Mouse (Mus musculus) heart, adult 2 months (tissue): ENCODE results near the gene Olfr56. TPM values are rescaled to one million over a fixed set of nuclear protein-coding genes. Genes with fewer than 3 reads are reported as not detected.
"Not testable (repeated sequence)": the region's sequence is repeated elsewhere in the genome, so short reads cannot be mapped to it uniquely, and the experiment has no call there.

Source experiments
- DNase-seq, 2 experiments: peaks; one replicate each; pipeline ENCODE4 v3.0.0; 2021
- H3K27ac ChIP-seq: fragments of 200-600 bp; 2 replicates; pipeline ENCODE4 v1.8.1; 2022
- H3K27me3 ChIP-seq: fragments of 200-500 bp; 2 replicates; pipeline ENCODE4 v1.6.1; 2012; ENCODE audit warnings: mild to moderate bottlenecking, low read length, inconsistent platforms, mixed read lengths; ENCODE audit not compliant: control insufficient read depth, insufficient read depth
- H3K36me3 ChIP-seq: fragments of 200-500 bp; 2 replicates; pipeline ENCODE4 v1.6.1; 2012; ENCODE audit warnings: low read length, inconsistent platforms; ENCODE audit not compliant: control insufficient read depth, insufficient read depth
- H3K4me1 ChIP-seq: fragments of 200-500 bp; 2 replicates; pipeline ENCODE4 v1.6.1; 2011; ENCODE audit warnings: low read length; ENCODE audit not compliant: control insufficient read depth, insufficient read depth
- H3K4me3 ChIP-seq: fragments of 200-600 bp; 2 replicates; pipeline ENCODE4 v1.8.1; 2022
- H3K79me2 ChIP-seq: fragments of 200-500 bp; replicated peaks from 2 replicates; pipeline ENCODE4 v1.6.1; 2012; ENCODE audit warnings: mild to moderate bottlenecking, inconsistent platforms, low read length, moderate library complexity, mixed read lengths; ENCODE audit not compliant: control insufficient read depth, insufficient read depth
- H3K9ac ChIP-seq: fragments of 200-500 bp; 2 replicates; pipeline ENCODE4 v1.6.1; 2012; ENCODE audit warnings: low read depth, mild to moderate bottlenecking, control low read depth, inconsistent platforms, low read length, mixed read lengths
- POLR2A ChIP-seq: fragments of 200-500 bp; IDR thresholded peaks from 2 replicates; pipeline ENCODE4 v1.6.1; 2011; ENCODE audit warnings: mild to moderate bottlenecking, low read depth, low read length, control low read depth; ENCODE audit not compliant: insufficient read depth
- WGBS: fragments of 180-500 bp; shearing (Covaris S2); methylation state at CpG from one replicate; pipeline ENCODE4 v1.1.7; 2018; 5-methylcytosine and 5-hydroxymethylcytosine counted together
- intact Hi-C: fragments of 180-260 bp; cut with DNase I; formaldehyde crosslinking; loops from one replicate; pipeline ENCODE4 v1.15.1; 2025
- polyA plus RNA-seq: library from polyadenylated mRNA; depleted of rRNA; stranded (reverse); fragments of >200 nt; gene quantifications from 2 replicates; pipeline ENCODE4 v1.2.3, GENCODE M21; 2012
- total RNA-seq, 2 experiments: library from RNA; stranded (reverse); gene quantifications; 2 replicates each; pipeline ENCODE4 v1.2.3; 2021

Olfr56 gene
- total and polyA plus RNA-seq, 3 experiments, result 0.10 TPM; not detected in 2

DNA sequence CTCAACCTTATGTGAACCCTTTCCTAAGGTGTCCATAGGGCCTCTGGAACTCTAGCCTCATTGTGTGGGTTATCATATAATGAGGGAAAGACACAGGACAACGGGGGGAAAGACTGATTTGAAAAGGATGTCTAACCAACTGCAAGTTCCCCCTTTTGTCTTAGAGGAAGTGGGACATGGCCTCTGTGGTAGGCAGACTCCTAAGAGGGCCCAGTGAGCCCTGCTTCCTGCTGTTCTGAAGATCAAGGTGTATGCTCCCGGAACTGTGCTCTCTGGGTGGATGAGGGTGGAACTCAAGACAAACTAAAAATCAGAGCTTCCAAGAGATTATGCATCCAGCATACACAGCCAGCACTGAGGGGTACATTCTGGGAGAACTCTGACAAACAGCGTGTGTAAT lies 9.5 kb downstream of the Olfr56 start:
- H3K27ac ChIP-seq, H3K79me2 ChIP-seq, intact Hi-C loops, H3K4me3 ChIP-seq, H3K4me1 ChIP-seq, H3K9ac ChIP-seq, H3K36me3 ChIP-seq, DNase-seq, H3K27me3 ChIP-seq: not testable (repeated sequence)
- WGBS, result 57% methylated on average over 2 of the region's 3 CpGs

DNA sequence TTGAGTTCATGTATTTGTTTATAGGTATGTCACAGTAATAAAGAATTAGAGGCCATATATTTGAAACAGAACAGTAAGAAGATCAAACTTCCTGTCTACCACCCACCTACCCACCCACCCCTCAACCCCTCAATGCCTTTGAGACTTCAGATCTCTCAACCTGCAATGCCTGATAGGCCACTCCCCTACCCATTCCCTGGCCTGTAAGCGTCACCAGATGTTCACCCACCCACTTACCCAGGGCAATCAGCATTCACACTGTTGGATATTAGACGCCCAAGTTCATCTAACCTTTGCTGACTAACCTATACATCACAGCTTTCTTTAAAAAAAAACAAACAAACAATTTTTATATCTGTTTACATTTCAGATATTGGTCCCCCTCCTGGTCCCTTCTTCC lies 11.3 kb downstream of the Olfr56 start:
- H3K27ac ChIP-seq, H3K36me3 ChIP-seq, intact Hi-C loops, H3K4me3 ChIP-seq, H3K9ac ChIP-seq, DNase-seq, H3K4me1 ChIP-seq, H3K79me2 ChIP-seq, H3K27me3 ChIP-seq: not testable (repeated sequence)
- 65% methylated on average over 2 of the region's 2 CpGs for WGBS

DNA sequence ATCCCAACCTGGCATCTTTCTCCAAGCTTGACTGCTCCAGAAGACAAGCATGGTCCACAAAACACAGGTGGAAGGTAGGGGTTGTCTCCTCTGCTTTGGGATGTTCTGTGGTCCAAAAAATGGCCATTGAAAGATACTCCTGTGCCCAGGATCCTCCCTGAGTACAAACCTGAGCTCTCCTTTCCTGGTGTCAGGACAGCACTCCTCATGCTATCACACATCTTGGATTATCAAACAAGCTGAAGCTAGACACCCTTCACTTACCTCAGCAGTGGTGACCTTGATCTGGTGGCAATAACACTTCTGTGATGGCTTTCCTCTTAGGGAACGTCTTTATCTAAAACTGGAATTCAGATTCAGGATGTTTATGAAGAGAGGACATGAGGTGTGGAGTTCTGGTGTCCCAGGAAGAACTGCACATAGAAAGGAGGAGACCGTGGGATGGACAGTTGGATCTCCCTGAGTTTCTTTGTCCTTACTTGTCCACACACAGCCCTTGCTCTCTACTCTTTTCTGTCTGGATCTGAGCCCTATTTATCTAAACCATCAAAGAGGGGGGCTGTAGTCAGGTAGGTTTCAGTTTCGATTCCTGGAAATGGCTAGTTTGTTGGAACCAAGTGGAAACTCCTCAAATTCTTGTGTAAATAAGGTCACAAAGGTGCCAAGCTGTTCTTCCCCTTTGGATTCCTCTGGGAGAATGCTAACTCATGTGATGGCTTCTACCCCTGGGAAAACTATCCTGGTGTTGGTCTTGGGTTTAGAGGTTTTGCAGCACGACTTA lies 13.2 kb downstream of the Olfr56 start, which contains the start of gene Gm12185:
TSS of gene Gm12185 (minus strand) at position 487 of the 781 bp plus-strand sequence.
- peak within 1 kb of the TSS; percentile 23; the same call in 1 of the 2 replicates for H3K4me3 ChIP-seq
- intact Hi-C loops, result loop anchor here (1.0 kb wide), 1 partner anchor 118 kb away; no protein-coding TSS in a partner anchor
- H3K36me3 ChIP-seq, H3K4me1 ChIP-seq, H3K27me3 ChIP-seq, DNase-seq, H3K79me2 ChIP-seq, H3K9ac ChIP-seq: not testable (repeated sequence)
- peak within 1 kb of the TSS; percentile 91 for H3K27ac ChIP-seq
- peak; percentile 41; the same call in 1 of the 2 replicates for TF ChIP-seq POLR2A
- WGBS, result 32% methylated on average over 4 of the region's 4 CpGs

- H3K27ac ChIP-seq, H3K9ac ChIP-seq, H3K79me2 ChIP-seq, H3K36me3 ChIP-seq, DNase-seq, intact Hi-C loops, H3K4me3 ChIP-seq, H3K4me1 ChIP-seq, H3K27me3 ChIP-seq: not testable (repeated sequence)
- WGBS, result 46% methylated on average over 10 of the region's 10 CpGs
These were observed 14.6 kb downstream of the Olfr56 start for GRCm38 (mm10) chr11:48993296-48993695.

- H3K4me3 ChIP-seq, H3K4me1 ChIP-seq, intact Hi-C loops, H3K9ac ChIP-seq, H3K36me3 ChIP-seq, H3K27me3 ChIP-seq, H3K79me2 ChIP-seq, DNase-seq: not testable (repeated sequence)
- peak within 1 kb of the TSS; percentile 38; the same call in 1 of the 2 replicates for H3K27ac ChIP-seq
- peak; percentile 55 for TF ChIP-seq POLR2A
- WGBS, result 35% methylated on average over 2 of the region's 2 CpGs
These were observed 15.3 kb downstream of the Olfr56 start, which contains the start of gene Tgtp1 for GRCm38 (mm10) chr11:48994018-48994417. TSS of gene Tgtp1 (minus strand) at chr11:48994172.

- DNase-seq, intact Hi-C loops, H3K36me3 ChIP-seq, H3K4me3 ChIP-seq, H3K27me3 ChIP-seq, H3K79me2 ChIP-seq, H3K27ac ChIP-seq, H3K4me1 ChIP-seq, H3K9ac ChIP-seq: not testable (repeated sequence)
- WGBS, result 23% methylated on average over 1 of the region's 1 CpGs
These were observed 21.7 kb downstream of the Olfr56 start for GRCm38 (mm10) chr11:49000411-49000810.

GRCm38 (mm10) chr11:49006317-49006716 lies 27.6 kb downstream of the Olfr56 start:
- H3K27me3 ChIP-seq, result not testable (repeated sequence)

GRCm38 (mm10) chr11:49006785-49007184 lies 28.1 kb downstream of the Olfr56 start:
- H3K79me2 ChIP-seq, H3K27me3 ChIP-seq, DNase-seq, H3K9ac ChIP-seq, H3K4me1 ChIP-seq, intact Hi-C loops, H3K4me3 ChIP-seq, H3K27ac ChIP-seq, H3K36me3 ChIP-seq: not testable (repeated sequence)
- WGBS, result 7% methylated on average over 1 of the region's 1 CpGs

More at GRCm38 (mm10) chr11:49006317-49006716, 27.6 kb downstream of the Olfr56 start:
- H3K9ac ChIP-seq, H3K4me3 ChIP-seq, H3K36me3 ChIP-seq, H3K27ac ChIP-seq, H3K4me1 ChIP-seq, DNase-seq, intact Hi-C loops, H3K79me2 ChIP-seq: not testable (repeated sequence)
- WGBS, result 28% methylated on average over 2 of the region's 2 CpGs

DNA sequence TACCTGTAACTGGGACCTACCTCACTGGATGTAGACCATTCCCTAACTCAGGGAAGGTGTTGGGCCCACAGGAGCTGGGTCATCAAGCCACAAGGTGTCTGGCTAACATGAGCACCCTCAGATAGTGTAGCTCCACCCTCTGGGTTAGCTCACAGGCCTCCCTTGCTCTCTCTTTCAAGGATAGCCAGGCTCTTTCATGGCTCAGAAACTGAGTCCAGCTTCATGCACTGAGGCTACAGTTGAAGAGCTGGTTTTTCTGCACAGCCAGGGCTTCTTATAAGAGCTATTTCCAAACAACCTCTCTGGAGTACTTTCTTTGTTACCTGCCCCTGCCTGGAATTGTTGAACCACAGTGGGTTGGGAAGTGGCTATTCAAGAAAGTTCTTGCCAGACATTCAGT lies 33.4 kb downstream of the Olfr56 start:
- H3K27me3 ChIP-seq, H3K9ac ChIP-seq, H3K79me2 ChIP-seq, H3K4me3 ChIP-seq, H3K27ac ChIP-seq, H3K4me1 ChIP-seq, H3K36me3 ChIP-seq, intact Hi-C loops, DNase-seq: not testable (repeated sequence)

GRCm38 (mm10) chr11:49050064-49050463 lies 71.4 kb downstream of the Olfr56 start:
- H3K9ac ChIP-seq, DNase-seq, H3K4me1 ChIP-seq, H3K4me3 ChIP-seq, H3K27ac ChIP-seq, H3K27me3 ChIP-seq, H3K79me2 ChIP-seq, H3K36me3 ChIP-seq, intact Hi-C loops: not testable (repeated sequence)
